Mouse (Mus musculus) heart, embryonic 11.5 days (tissue): ENCODE measurements around the gene Epb41. TPM values are rescaled to one million over a fixed set of nuclear protein-coding genes. Genes with fewer than 3 reads are reported as not detected.

Source experiments
- ATAC-seq: fragments of 200-750 bp; cut with Nextera tagmentation; replicated peaks from 2 replicates; pipeline ENCODE4 v1.8.0; 2017; ENCODE audit warnings: moderate library complexity; ENCODE audit not compliant: insufficient number of reproducible peaks, low FRiP score, low TSS enrichment
- H3K27ac ChIP-seq: fragments of 300-500 bp; sonication (generic); 2 replicates; pipeline ENCODE4 v1.5.1; 2014; ENCODE audit warnings: mild to moderate bottlenecking, low read depth, low read length
- H3K27me3 ChIP-seq: fragments of 300-500 bp; sonication (generic); 2 replicates; pipeline ENCODE4 v1.6.1; 2014; ENCODE audit warnings: mild to moderate bottlenecking, low read length, mixed read lengths; ENCODE audit not compliant: control insufficient read depth, insufficient read depth
- H3K36me3 ChIP-seq: fragments of 300-500 bp; sonication (generic); 2 replicates; pipeline ENCODE4 v1.6.1; 2014; ENCODE audit warnings: mild to moderate bottlenecking, low read length, moderate library complexity, mixed read lengths; ENCODE audit not compliant: control insufficient read depth, insufficient read depth
- H3K4me1 ChIP-seq: fragments of 300-500 bp; sonication (generic); 2 replicates; pipeline ENCODE4 v1.6.1; 2014; ENCODE audit warnings: low read length; ENCODE audit not compliant: control insufficient read depth, insufficient read depth
- H3K4me2 ChIP-seq: fragments of 300-500 bp; sonication (generic); 2 replicates; pipeline ENCODE4 v1.6.1; 2014; ENCODE audit warnings: mild to moderate bottlenecking, moderate library complexity
- H3K4me3 ChIP-seq: fragments of 300-500 bp; sonication (generic); 2 replicates; pipeline ENCODE4 v1.5.1; 2014; ENCODE audit warnings: low read depth, low read length
- H3K9ac ChIP-seq: fragments of 300-500 bp; sonication (generic); 2 replicates; pipeline ENCODE4 v1.6.1; 2014; ENCODE audit warnings: mild to moderate bottlenecking, low read depth, low read length, moderate library complexity
- H3K9me3 ChIP-seq: fragments of 300-500 bp; sonication (generic); replicated peaks from 2 replicates; pipeline ENCODE4 v1.6.1; 2016; ENCODE audit warnings: low read length; ENCODE audit not compliant: control insufficient read depth
- WGBS: fragments of 180-500 bp; shearing (Covaris S2); extraction: QIAGEN DNeasy Blood & Tissue Kit; methylation state at CpG from one replicate; pipeline ENCODE4 v1.1.7; 2014; ENCODE audit not compliant: insufficient replicate concordance; 5-methylcytosine and 5-hydroxymethylcytosine counted together
- polyA plus RNA-seq: library from polyadenylated mRNA; unstranded; fragments of >200 nt; fragmentation: Nextera tagmentation; extraction: Ambion mirVana; gene quantifications from 2 replicates; pipeline ENCODE4 v1.2.1, GENCODE M21; 2014

Epb41 gene
- polyA plus RNA-seq, 1 experiment from 2014 or later: 73.2 TPM

DNA sequence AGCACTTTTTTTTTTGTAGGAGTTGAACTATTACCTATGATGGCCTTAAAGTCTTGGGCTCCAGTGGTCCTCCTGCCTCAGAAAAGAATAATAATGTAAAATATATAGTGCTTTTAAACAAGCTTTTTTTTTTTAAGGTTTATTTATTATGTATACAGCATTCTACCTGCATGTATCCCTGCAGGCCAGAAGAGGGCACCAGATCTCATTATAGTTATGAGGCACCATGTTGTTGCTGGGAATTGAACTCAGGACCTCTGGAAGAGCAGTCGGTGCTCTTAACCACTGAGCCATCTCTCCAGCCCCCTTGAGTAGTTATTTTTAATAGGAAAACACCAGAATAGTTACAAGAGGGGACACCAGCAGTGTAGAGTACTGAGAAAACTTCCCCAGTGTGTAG is 41.9 kb downstream of the Epb41 start:
- Histone ChIP-seq H3K4me1 (peaks cover 13% of the 10 kb centered on the region), H3K27me3 (no peaks in the 10 kb centered on the region), H3K9me3 (no peaks in the 10 kb centered on the region), H3K4me3 (no peak overlapping the region), H3K36me3 (no peaks in the 10 kb centered on the region), H3K9ac (no peak overlapping the region), H3K4me2 (no peak overlapping the region), H3K27ac (no peak overlapping the region)
- ATAC-seq: no peak
- WGBS: 75% methylated on average over 1 of the region's 1 CpGs

DNA sequence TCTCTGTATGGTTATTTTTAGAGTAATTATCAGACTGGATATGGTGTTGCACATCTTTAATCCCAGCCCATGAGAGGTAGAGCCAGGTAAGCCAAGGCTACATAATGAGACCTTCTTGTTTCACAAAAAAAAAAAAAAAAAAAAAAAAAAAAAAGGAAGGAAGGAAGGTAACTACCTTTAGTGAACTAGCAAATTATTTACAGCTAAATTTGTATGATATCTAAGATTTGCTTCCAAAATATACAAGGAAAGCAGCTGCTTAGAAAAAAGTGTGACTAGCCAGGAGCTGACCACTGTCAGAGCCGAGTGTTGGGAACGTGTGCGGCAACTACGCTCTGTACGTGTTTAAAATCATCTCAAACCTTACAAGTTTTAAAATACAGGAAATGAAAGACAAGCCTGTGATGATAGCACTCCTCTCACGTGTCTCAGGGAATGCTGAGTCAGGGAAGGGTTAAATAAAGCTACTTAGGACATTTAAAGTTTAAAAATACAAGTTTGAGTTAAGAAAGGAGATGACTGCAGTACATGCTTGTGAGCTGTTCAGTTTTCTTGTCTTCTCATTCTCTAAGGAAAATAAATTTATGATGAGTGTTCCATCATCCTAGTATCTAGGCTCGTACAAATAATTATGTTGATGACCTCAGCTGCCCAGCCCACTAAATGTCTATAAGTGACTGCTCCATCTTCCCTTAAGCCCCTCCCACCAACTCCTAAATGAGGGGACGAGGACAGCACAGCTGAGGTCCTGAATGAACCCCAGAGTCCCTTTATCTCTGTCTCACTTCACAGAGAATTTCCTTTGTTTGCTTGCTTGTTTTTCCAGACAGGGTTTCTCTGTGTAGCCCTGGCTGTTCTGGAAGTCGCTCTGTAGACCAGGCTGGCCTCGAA is 45.0 kb downstream of the Epb41 start:
- no peaks in the 10 kb centered on the region for H3K36me3 ChIP-seq
- WGBS: 53% methylated on average over 10 of the region's 10 CpGs
- ATAC-seq: no peak

DNA sequence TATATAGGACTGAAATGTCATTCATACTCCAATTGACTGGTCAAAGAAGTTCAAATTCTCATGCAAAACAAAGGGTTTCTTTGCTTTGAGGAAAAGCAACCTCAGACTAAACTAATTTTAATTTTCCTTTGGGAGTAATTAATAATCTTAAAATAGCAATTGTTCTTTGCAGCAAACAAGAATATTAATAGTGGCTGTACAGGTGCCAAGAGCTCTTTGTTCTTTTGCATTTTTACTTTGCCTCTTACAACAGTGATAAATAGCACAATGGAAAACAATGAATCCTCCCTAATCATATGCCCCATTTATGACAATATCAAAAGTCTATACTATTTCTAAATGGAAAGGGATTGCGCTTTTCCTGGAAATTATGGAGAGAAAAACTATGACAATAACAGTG is 47.3 kb downstream of the Epb41 start:
- no peaks in the 10 kb centered on the region for H3K27me3 ChIP-seq
- no peak overlapping the region for H3K4me3 ChIP-seq
- no peak overlapping the region for H3K4me2 ChIP-seq
- H3K27ac ChIP-seq: no peak overlapping the region
- H3K9me3 ChIP-seq: no peaks in the 10 kb centered on the region
- ATAC-seq: no peak
- H3K36me3 ChIP-seq: no peaks in the 10 kb centered on the region
- peaks cover 13% of the 10 kb centered on the region for H3K4me1 ChIP-seq
- WGBS: 90% methylated on average over 1 of the region's 1 CpGs
- no peak overlapping the region for H3K9ac ChIP-seq

More for the DNA sequence above, 45.0 kb downstream of the Epb41 start:
- no peak overlapping the region for H3K4me3 ChIP-seq
- H3K27me3 ChIP-seq: no peaks in the 10 kb centered on the region
- H3K27ac ChIP-seq: no peak overlapping the region
- no peak overlapping the region for H3K4me2 ChIP-seq
- H3K9me3 ChIP-seq: no peaks in the 10 kb centered on the region
- peaks cover 13% of the 10 kb centered on the region for H3K4me1 ChIP-seq
- no peak overlapping the region for H3K9ac ChIP-seq

DNA sequence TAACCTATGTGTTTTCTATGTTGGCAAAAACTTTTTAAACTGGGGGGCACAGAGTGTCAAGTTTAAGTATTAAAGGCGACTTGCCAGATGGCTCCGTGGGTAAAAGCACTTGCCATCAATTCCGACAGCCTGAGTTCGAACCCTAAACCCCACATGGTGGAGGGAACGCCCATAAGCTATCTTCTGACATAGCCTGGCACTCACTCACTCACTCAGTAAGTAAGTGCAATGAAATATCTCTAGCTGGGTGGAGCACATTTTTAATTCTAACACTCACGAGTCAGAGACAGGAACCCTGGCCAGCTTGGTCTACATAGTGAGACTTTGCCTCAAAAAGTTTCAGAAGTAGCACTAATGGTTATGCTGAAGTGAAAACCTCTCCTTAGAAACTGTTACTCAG is 48.0 kb downstream of the Epb41 start:
- 80% methylated on average over 6 of the region's 6 CpGs for WGBS
- Histone ChIP-seq H3K9ac (no peak overlapping the region), H3K4me2 (no peak overlapping the region), H3K4me3 (no peak overlapping the region), H3K27me3 (no peaks in the 10 kb centered on the region), H3K9me3 (no peaks in the 10 kb centered on the region), H3K36me3 (no peaks in the 10 kb centered on the region), H3K4me1 (peaks cover 13% of the 10 kb centered on the region), H3K27ac (no peak overlapping the region)
- no peak for ATAC-seq

DNA sequence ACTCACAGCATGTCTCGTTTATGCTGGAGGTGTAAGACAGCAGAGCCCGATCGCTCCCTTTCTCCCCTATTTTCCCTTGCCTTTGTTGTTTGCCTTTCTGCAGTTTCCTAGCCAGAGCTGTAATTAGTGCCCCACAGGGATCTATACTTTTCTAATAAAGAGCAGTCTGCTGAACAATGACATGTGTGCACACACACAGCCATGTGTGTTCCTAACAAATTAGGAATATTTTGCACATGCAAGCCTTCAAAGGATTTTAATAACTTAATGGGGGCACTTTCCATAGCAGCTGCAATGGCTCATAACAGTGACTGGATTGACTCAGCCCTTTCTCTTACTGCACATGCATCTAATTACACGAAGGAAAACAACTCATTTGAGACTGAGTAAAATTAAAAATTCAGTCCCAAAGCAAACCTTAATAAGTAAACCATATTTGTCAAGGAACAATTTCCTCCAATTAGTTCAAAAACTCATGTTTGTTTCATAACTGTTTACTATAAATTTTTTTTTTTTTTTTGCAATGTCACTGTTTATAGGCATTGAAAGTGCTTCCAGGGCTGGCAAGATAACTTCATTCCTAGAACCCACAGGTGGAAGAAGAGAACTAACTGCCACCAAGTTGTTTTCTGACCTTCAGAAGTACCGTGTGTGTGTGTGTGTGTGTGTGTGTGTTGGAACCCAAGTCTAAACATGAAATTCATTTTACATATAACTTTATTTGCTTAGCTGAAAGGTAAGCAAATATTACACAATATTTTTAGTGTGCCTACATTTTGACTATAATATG is 49.2 kb downstream of the Epb41 start:
- Histone ChIP-seq H3K27me3 (no peaks in the 10 kb centered on the region), H3K4me3 (no peak overlapping the region), H3K9me3 (no peaks in the 10 kb centered on the region), H3K36me3 (no peaks in the 10 kb centered on the region), H3K4me2 (no peak overlapping the region), H3K27ac (no peak overlapping the region), H3K9ac (no peak overlapping the region), H3K4me1 (peaks cover 9% of the 10 kb centered on the region)
- 51% methylated on average over 5 of the region's 5 CpGs for WGBS
- no peak for ATAC-seq

DNA sequence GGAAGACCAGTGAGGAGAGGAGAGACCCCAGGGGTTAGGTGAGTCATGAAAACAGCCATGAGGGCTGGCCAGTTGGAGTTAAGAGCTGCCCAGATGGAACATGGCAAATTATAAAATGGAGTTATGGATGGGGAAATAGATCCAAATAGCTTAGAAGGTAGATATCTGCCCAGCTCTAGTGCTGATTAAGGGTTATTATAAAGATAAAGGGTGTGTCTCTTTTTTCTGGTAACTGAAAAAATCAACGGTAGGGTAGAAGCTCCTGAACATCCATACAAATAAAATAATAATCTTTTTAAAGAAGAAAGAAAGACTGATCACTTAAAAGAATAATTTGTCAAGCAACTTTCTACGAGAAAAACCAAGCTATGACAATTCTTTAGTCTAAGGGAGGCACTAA is 49.9 kb downstream of the Epb41 start:
- Histone ChIP-seq H3K9me3 (no peaks in the 10 kb centered on the region), H3K9ac (no peak overlapping the region), H3K4me3 (no peak overlapping the region), H3K4me1 (peaks cover 9% of the 10 kb centered on the region), H3K36me3 (no peaks in the 10 kb centered on the region), H3K4me2 (no peak overlapping the region), H3K27ac (no peak overlapping the region), H3K27me3 (no peaks in the 10 kb centered on the region)
- ATAC-seq: no peak
- WGBS: 73% methylated on average over 2 of the region's 2 CpGs

DNA sequence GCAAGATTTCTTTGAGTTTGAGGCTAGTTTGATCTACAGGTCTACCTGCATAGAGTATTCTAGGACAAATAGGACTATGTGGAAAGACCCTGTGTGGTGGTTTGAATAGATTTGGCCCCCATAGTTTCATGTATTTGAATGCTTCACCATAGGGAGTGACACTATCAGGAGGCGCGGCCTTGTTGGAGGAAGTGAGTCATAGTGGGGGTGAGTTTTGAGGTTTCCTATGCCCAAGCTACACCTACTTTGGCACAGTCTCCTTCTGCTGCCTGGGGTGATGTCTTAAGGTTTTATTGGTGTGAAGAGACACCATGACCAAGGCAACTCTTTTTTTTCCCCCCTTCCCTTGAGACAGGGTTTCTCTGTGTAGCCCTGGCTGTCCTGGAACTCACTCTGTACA is 51.3 kb downstream of the Epb41 start:
- Histone ChIP-seq H3K4me2 (no peak overlapping the region), H3K4me1 (peaks cover 12% of the 10 kb centered on the region), H3K36me3 (no peaks in the 10 kb centered on the region), H3K9ac (no peak overlapping the region), H3K4me3 (no peak overlapping the region), H3K9me3 (no peaks in the 10 kb centered on the region), H3K27me3 (no peaks in the 10 kb centered on the region), H3K27ac (no peak overlapping the region)
- no peak for ATAC-seq
- WGBS: 95% methylated on average over 2 of the region's 2 CpGs

DNA sequence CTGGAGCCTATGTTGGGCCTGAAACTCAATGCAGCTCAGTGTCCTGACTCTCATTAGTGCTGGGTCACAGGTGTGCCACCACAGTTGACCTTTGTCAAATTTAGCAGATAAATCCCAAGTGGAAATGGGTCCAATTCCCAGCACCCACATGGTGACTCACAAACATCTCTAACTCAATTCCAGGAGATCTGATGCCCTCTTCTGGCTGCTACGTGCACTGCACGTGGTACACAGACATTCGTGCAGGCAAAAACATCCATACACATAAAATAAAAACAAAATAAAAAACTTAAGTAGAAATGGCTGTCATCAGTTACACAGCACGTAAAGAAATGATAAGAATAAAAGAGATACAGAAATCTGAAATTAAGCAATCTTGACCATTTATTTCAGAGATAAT is 52.5 kb downstream of the Epb41 start:
- Histone ChIP-seq H3K9me3 (no peaks in the 10 kb centered on the region), H3K4me1 (peaks cover 12% of the 10 kb centered on the region), H3K9ac (no peak overlapping the region), H3K4me3 (no peak overlapping the region), H3K36me3 (no peaks in the 10 kb centered on the region), H3K27me3 (no peaks in the 10 kb centered on the region), H3K27ac (no peak overlapping the region), H3K4me2 (no peak overlapping the region)
- WGBS: 91% methylated on average over 4 of the region's 4 CpGs
- ATAC-seq: no peak
